Mouse (Mus musculus): ENCODE data around the gene Atp6ap1.

The Atp6ap1 gene

DNA sequence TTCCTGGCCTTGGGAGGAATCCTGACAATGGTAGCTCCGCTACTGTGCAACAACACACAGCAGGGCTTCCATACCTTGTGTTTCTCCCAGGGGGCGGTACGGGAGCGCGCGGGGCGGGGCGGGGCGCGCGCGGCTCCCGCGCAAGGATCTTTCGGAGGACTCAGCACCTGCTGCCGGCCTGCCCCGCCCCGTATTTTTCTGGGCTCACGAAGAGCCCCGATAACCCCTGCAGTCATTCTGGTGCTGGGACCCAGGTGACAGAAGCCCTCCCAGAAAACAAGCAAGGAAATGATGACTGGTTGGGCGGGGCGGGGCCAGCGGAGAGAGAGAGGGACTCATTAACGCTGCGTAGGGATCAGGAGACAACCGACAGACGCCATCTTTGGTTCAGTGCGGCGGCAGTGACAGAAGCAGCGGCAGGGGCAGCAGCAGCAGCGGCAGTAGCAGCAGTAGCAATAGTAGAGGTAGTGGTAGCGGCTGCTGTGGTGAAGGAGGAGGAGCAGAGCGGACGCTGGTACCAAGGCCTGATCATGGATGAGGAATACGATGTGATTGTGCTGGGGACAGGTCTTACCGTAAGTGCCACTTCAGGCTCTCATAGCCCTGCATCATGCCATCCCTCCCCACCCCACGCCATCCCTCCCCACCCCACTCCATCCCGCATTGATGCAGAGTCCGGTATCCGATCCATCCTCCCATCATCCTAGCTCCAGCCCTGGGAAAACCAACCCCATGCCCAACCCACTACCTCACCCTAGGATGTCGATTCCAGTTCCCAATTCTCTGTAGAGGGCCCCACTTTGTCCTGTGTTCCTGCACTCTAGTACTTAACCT, 8.2 kb downstream of the Atp6ap1 start, which contains the start of gene Gdi1:
Gene Gdi1 (plus strand): TSS at position 132 of the 834 bp plus-strand sequence.
- peak; percentile 77 for DNase-seq (ENCODE audit: low spot score)

GRCm38 (mm10) chrX:74312540-74313464, 15.9 kb downstream of the Atp6ap1 start, which contains the start of gene Fam50a:
Gene Fam50a (plus strand): TSS chrX:74313033.
- peak; percentile 84 for DNase-seq (ENCODE audit: low spot score)

DNA sequence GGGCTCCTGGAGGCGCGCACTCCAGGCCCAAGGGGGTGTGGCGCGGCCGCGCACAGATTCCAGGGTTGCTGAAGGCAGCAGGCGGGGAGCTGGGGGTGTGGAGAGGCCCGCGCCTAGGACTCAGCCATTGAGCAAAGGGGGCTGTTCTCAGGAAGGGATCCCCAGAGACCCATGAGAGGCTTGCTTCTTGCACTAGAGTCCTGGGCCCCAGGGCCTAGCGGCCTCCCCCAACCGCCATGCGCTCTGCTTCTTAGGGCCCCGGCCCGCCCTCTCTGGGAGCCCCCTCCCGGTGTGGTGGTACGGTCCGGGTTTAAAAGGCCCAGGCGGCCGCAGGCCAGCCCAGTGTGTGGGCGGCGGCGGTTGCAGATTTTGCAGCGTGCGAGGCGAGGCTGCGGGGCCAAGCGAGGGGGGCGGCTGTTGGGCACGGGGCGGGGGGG, 31.8 kb downstream of the Atp6ap1 start, which contains the start of gene Plxna3:
Gene Plxna3 (plus strand): TSS at position 342 of the 437 bp plus-strand sequence.
- peak; percentile 75 for DNase-seq (ENCODE audit: low spot score)

DNA sequence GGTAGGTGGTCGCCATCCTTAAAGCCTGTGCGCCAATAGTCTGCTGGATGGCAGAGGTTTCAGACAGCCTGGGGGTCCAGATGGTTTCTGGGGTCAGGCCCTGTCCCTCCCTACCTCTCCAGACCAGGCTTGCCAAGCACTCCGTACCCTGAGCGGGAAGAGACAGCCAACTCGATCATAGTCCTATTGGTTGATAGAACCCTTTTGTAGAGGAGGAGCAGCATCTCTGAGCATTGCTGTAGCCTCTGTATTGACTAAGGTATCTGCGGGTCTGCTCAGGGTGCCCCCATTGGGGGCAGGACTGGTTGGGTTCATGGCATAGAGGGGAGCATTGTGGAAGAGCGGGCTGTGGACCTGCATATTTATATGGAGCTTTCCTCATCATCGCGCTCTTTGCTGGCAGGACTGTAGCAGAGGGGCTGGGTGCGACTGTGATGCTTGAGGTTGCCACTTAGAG, 32.3 kb downstream of the Atp6ap1 start:
- peak; percentile 6 for DNase-seq (ENCODE audit: low spot score)

DNA sequence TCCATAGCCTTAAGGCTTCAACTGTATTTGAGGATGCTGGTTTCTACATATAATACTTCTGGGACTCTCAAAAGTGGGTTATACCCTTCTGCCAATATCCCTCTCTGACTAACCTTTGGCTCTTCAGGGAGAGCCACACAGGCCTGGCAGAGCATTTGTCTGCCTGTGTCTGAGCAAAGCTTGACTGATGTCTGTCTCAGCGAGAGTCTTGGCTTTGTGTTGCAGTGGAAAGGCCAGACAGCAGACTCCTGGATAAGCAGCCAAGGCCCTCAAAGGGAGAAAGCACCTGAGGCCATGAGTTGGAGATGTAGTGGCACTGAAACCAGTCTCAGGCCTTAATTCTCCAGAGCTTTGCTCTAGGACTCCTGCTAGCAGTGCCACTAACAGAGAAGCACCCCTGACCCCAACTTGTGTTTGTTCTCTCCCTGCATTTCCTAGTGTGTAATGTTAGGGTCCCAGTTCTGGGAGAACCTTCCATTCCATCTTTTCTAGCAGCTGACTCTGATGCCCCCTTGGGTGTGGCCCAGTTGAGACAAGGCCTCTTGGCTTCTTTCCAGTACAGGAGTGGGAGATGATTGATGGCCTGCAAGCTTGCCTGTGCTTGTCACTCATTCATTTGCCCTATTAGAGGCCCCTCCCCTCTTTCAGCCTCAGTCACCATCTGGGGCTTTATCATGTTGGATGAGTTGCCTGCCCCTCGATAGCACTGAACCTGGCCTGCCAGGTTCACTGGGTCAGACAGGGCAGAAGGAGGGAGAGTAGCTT, 33.5 kb downstream of the Atp6ap1 start:
- no peak for DNase-seq (ENCODE audit: low spot score)

- no peak for DNase-seq (ENCODE audit: low spot score)
Observed at GRCm38 (mm10) chrX:74352645-74353466, 56.0 kb downstream of the Atp6ap1 start.

DNA sequence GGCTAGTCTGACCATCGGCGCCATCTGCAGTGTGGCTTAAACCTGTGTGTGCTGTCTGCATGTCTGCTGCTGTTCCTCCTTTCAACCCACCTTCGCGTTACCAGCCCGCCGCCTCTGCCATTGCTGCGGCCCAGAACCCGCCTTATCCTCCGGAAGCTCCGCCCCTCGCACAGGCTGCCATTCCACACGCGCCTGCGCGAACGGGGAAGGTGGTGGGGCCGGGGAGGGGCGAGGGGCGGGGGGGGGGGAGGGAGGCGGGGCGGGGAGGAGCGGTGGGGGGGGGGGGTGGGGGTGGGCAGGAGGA, 56.5 kb downstream of the Atp6ap1 start, which contains the start of gene Lage3:
Gene Lage3 (minus strand): TSS at position 152 of the 304 bp plus-strand sequence.
- DNase-seq (ENCODE audit: low spot score), result peak; percentile 78
